Mouse (Mus musculus) hindbrain, embryonic 13.5 days (tissue): ENCODE data around the gene Catsper2. TPM values are rescaled to one million over a fixed set of nuclear protein-coding genes. Genes with fewer than 3 reads are reported as not detected.
A peak's percentile ranks its signal among the peaks of the same experiment; 100 is the strongest.

Source experiments
- ATAC-seq: fragments of 200-750 bp; cut with Nextera tagmentation; 2 replicates; pipeline ENCODE4 v1.8.0; 2017; ENCODE audit warnings: moderate TSS enrichment; ENCODE audit not compliant: low FRiP score
- H3K27ac ChIP-seq: fragments of 300-500 bp; sonication (generic); 2 replicates; pipeline ENCODE4 v1.5.1; 2015; ENCODE audit warnings: inconsistent platforms, mild to moderate bottlenecking, moderate library complexity
- H3K27me3 ChIP-seq: fragments of 300-500 bp; sonication (generic); 2 replicates; pipeline ENCODE4 v1.6.1; 2015; ENCODE audit warnings: mild to moderate bottlenecking, inconsistent platforms
- H3K36me3 ChIP-seq: fragments of 300-500 bp; sonication (generic); 2 replicates; pipeline ENCODE4 v1.6.1; 2015; ENCODE audit warnings: mild to moderate bottlenecking, inconsistent platforms
- H3K4me1 ChIP-seq: fragments of 300-500 bp; sonication (generic); replicated peaks from 2 replicates; pipeline ENCODE4 v1.6.1; 2015; ENCODE audit warnings: inconsistent platforms
- H3K4me2 ChIP-seq: fragments of 300-500 bp; sonication (generic); 2 replicates; pipeline ENCODE4 v1.6.1; 2015; ENCODE audit warnings: inconsistent platforms, mild to moderate bottlenecking, moderate library complexity
- H3K4me3 ChIP-seq: fragments of 300-500 bp; sonication (generic); 2 replicates; pipeline ENCODE4 v1.5.1; 2015; ENCODE audit warnings: mild to moderate bottlenecking, inconsistent platforms
- H3K9ac ChIP-seq: fragments of 300-500 bp; sonication (generic); 2 replicates; pipeline ENCODE4 v1.6.1; 2015; ENCODE audit warnings: mild to moderate bottlenecking, inconsistent platforms
- H3K9me3 ChIP-seq: fragments of 300-500 bp; sonication (generic); 2 replicates; pipeline ENCODE4 v1.6.1; 2016; ENCODE audit warnings: inconsistent platforms
- WGBS: fragments of 180-500 bp; shearing (Covaris S2); methylation state at CpG from one replicate; pipeline ENCODE4 v1.1.7; 2015; 5-methylcytosine and 5-hydroxymethylcytosine counted together
- polyA plus RNA-seq: library from polyadenylated mRNA; unstranded; fragments of >200 nt; fragmentation: Nextera tagmentation; extraction: Ambion mirVana; gene quantifications from 2 replicates; pipeline ENCODE4 v1.2.1, GENCODE M21; 2015

Catsper2 gene
- polyA plus RNA-seq = 5.7 and 6.8 TPM in 2 replicates

DNA sequence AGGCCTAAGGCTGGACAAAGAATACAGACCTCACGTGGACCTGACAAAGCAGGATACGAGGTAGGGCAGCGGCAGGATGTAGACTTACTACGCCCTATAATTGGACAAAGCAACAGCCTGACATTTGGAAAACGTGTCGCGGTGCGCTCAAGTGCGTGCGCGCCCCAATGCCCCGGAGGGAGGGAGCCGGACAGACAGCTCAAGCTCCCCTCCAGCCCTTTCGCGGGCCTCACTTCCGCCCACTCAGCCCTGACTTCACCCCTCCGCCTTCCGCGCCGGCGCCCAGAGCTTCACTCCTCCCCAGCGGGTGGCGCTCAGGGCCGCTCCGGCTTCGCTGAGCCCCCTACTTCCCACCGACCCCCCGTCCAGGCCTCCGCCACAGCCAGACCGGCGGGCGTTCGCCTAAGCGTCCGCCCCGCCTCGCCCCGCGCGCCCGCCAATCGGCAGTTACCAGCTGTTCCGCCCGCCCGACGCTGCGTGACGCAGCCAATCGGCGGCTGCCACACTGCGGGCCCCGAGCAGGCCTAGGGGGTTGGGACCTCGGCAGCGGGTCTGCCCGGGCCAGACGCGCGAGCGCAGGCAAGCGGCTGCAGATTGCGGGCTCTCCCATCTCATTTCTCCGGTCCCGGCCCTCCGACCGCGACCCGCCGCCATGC, at the start of gene Catsper2, which contains the start of gene Pdia3:
Catsper2 (minus strand) TSS at position 406 of the 656 bp plus-strand sequence.
Pdia3 (plus strand) TSS at position 389 of the 656 bp plus-strand sequence.
- peak within 1 kb of the TSS; percentile 97 for H3K9ac ChIP-seq

DNA sequence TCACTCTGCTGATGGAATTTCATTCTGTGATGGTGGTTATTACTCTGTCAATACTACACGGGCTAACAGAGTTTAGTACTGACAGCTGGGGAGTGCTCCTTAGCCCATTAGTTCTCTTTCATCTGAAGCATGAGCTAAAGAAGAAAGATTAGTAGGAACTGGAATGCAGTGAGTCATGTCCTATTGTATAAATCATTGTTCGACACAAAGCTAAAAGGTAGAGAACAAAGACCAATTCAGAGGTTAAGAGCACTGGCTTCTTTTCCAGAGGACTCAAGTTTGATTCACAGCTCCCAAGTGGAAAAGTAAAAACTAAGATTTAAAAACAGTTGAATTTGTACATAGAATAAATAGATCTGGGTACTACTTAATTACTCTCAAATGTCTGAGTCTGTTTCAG, 46.5 kb upstream of the Catsper2 start:
- H3K9ac ChIP-seq = no peak overlapping the region
- 60% methylated on average over 2 of the region's 2 CpGs for WGBS

More for the DNA sequence above, at the start of gene Catsper2, which contains the start of gene Pdia3:
- H3K4me1 ChIP-seq = peaks cover 45% of the 10 kb centered on the region
- ATAC-seq = peak; percentile 100
- H3K4me3 ChIP-seq = peak within 1 kb of the TSS; percentile 98
- peaks cover 7% of the 10 kb centered on the region; the same call in 1 of the 2 replicates for H3K36me3 ChIP-seq
- H3K4me2 ChIP-seq = peak within 1 kb of the TSS; percentile 63
- H3K27me3 ChIP-seq = no peaks in the 10 kb centered on the region
- H3K9me3 ChIP-seq = no peaks in the 10 kb centered on the region
- WGBS = under 1% methylated on average over 66 of the region's 68 CpGs
- H3K27ac ChIP-seq = peak within 1 kb of the TSS; percentile 97

DNA sequence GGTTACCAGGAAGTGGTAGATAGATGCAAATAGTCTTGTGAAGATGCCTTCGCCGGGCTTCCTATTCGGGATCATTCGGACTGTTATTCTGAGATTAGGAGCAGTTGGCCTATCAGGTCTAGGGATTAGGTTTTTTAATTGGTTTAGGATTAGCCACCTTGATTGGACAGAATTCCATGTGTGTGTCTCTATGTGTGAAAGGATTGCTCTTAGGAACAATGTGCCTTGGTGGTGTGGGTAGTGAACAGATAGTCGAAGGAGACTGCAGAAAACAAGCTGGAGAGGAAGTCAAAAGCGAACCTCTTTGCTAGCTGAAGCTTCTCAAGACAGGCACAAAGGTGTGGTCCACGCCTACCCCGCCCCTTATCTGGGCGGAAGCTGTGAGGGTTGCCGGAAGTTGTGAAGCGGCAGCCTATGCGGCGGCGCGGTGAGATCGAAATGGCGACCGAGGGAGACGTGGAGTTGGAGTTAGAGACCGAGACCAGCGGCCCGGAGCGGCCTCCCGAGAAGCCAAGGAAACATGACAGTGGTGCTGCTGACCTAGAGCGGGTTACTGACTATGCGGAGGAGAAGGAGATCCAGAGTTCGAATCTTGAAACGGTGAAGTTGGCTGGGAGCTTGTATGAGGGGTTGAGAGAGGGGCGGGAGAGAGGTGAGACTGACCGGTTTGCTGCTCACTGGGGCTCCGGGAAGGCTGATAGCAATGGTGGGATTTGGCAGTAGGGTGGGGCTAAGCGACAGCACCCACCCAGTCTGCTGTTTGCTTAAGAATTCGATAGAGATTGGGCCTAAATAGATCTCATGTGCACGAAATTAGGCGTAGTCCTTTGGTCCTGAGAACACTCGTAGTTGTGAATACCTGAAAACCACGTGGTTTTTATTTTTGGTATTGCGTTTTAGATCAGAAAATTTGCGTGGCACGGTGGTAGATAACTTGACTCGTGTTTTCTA, 43.4 kb upstream of the Catsper2 start, which contains the start of gene Serinc4:
Serinc4 (minus strand) TSS at position 90 of the 951 bp plus-strand sequence.
- WGBS = 6% methylated on average over 41 of the region's 41 CpGs
- Histone ChIP-seq H3K4me1 (peaks cover 24% of the 10 kb centered on the region), H3K9ac (peak within 1 kb of the TSS; percentile 83), H3K4me2 (peak within 1 kb of the TSS; percentile 70), H3K27ac (peak within 1 kb of the TSS; percentile 76), H3K9me3 (no peaks in the 10 kb centered on the region), H3K27me3 (no peaks in the 10 kb centered on the region), H3K36me3 (peaks cover 46% of the 10 kb centered on the region), H3K4me3 (peak within 1 kb of the TSS; percentile 78)
- ATAC-seq = peak; percentile 91

More for the DNA sequence above, 46.5 kb upstream of the Catsper2 start:
- peaks cover 17% of the 10 kb centered on the region for H3K4me1 ChIP-seq
- no peak overlapping the region for H3K4me3 ChIP-seq
- no peaks in the 10 kb centered on the region for H3K27me3 ChIP-seq
- ATAC-seq = no peak
- peaks cover 21% of the 10 kb centered on the region for H3K36me3 ChIP-seq
- no peak overlapping the region for H3K4me2 ChIP-seq
- no peak overlapping the region for H3K27ac ChIP-seq
- no peaks in the 10 kb centered on the region for H3K9me3 ChIP-seq

DNA sequence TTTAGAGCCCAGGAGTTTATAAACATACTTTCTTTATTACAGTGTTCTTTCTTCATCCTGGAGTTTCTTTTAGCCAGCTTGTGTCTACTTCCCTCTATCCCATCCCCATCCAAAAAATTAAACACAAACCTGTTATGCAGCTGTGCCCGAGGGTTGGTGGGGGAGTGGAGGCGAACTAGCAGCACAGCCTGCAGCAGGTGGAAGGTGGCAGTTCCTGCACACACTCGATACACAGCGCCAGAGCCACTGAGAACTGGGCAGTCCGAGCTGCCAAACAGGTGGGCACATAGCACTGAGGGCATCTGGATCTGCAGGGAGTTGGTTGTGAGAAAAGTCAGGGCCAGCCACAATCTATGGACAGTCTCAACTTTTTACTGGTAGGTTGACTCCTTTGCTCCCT, 41.9 kb upstream of the Catsper2 start:
- H3K9me3 ChIP-seq = no peaks in the 10 kb centered on the region
- no peak for ATAC-seq
- H3K36me3 ChIP-seq = peaks cover 49% of the 10 kb centered on the region
- WGBS = 80% methylated on average over 5 of the region's 5 CpGs
- H3K9ac ChIP-seq = no peak overlapping the region
- peaks cover 35% of the 10 kb centered on the region for H3K4me1 ChIP-seq
- no peaks in the 10 kb centered on the region for H3K27me3 ChIP-seq
- H3K4me2 ChIP-seq = no peak overlapping the region
- no peak overlapping the region for H3K27ac ChIP-seq
- H3K4me3 ChIP-seq = no peak overlapping the region

DNA sequence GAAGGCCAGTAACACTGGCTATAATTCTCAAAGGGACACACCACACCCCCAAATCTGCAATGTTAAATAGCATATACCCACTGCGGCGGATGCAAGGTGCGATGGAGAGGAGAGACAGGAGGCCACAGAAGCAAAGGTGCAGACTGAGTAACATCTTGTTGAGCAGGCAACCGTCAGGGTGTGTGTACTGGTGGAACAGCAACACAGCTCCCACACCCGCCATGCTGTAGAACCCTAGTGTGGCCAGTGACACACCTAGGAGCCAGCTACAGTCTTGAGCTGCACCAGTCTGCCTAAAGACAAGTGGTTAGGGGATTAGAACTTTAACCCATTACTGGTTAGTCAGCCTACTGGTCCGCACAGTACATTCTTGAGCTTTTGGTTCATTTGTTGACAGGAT, 40.3 kb upstream of the Catsper2 start:
- peaks cover 36% of the 10 kb centered on the region for H3K36me3 ChIP-seq
- H3K4me3 ChIP-seq = no peak overlapping the region
- no peak overlapping the region for H3K27ac ChIP-seq
- ATAC-seq = no peak
- H3K9ac ChIP-seq = no peak overlapping the region
- WGBS = 91% methylated on average over 6 of the region's 6 CpGs
- peaks cover 41% of the 10 kb centered on the region for H3K4me1 ChIP-seq
- H3K27me3 ChIP-seq = no peaks in the 10 kb centered on the region
- no peak overlapping the region for H3K4me2 ChIP-seq
- no peaks in the 10 kb centered on the region for H3K9me3 ChIP-seq

DNA sequence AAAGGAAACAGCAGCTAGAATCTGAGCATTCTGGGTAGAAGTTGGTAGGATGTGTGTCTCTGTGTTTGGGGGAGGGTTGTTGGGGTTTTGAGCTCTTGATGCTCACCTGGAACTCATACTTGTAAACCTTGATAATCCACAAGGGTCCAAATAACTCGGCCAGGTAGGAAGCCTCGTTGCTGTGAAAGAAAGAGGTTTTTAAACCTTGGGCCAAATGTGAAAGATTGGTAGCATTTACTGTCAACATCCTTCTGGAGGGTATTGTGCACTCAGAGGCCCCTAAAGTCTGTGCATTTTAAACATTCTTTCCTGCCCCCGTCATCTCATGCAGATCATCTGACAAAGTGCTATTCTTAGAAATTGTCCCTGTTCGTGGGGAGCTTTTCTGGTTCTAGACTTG, 39.4 kb upstream of the Catsper2 start, which contains the start of gene Hypk:
Hypk (plus strand) TSS at position 301 of the 400 bp plus-strand sequence.
- no peak for ATAC-seq
- peaks cover 31% of the 10 kb centered on the region for H3K36me3 ChIP-seq
- H3K4me3 ChIP-seq = no peak within 1 kb of the TSS
- 80% methylated on average over 4 of the region's 4 CpGs for WGBS
- no peak within 1 kb of the TSS for H3K4me2 ChIP-seq
- H3K9ac ChIP-seq = no peak within 1 kb of the TSS
- no peak within 1 kb of the TSS for H3K27ac ChIP-seq
- no peaks in the 10 kb centered on the region for H3K9me3 ChIP-seq
- H3K27me3 ChIP-seq = no peaks in the 10 kb centered on the region
- H3K4me1 ChIP-seq = peaks cover 42% of the 10 kb centered on the region

DNA sequence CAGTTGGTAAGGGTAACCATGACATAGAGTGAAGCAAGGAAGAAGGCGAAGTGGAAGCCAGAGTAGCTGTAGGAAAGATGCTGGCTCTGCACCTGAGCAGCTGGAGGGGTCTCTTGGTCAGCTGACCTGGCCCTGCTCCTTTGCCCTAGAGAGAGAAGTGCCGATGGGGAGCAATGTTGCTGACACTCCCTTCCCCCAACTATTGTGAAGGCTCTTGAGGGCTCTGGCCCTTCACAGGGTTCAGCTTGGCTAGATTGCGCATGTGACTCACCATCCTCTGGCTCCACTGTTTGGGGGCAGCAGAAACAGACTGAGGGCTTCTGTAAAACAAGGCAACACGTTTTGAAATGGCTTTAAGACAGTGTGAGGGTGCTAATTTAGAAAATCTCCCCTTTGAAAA, 38.8 kb upstream of the Catsper2 start:
- H3K27ac ChIP-seq = no peak overlapping the region
- WGBS = 86% methylated on average over 4 of the region's 4 CpGs
- H3K4me3 ChIP-seq = no peak overlapping the region
- no peaks in the 10 kb centered on the region for H3K9me3 ChIP-seq
- H3K9ac ChIP-seq = no peak overlapping the region
- ATAC-seq = no peak
- H3K36me3 ChIP-seq = peaks cover 31% of the 10 kb centered on the region
- no peaks in the 10 kb centered on the region for H3K27me3 ChIP-seq
- no peak overlapping the region for H3K4me2 ChIP-seq
- H3K4me1 ChIP-seq = peaks cover 39% of the 10 kb centered on the region

DNA sequence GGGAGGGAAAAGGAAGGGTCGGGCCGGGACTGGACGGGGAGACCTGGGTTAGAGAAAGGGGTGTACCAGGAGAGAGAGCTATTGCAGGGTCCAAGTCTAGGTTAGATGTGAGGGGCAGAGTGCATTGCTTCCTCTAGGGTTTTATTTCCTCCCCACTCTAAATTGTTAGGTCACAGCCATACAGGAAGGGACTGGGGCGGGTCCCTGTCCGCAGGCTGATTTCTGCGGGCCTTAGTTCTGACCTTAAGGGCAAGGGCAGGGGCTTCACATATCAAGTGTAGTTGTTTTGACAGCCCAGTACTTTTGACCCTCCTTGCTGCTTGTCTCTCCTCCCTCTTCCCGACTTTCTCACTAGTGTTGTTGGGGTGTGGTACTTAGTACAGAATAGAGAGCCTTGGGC, 36.5 kb upstream of the Catsper2 start:
- peaks cover 28% of the 10 kb centered on the region for H3K4me1 ChIP-seq
- 0 out of 2 replicates have a peak, but pooled peaks have one; percentile 0 for ATAC-seq
- 3% methylated on average over 7 of the region's 7 CpGs for WGBS
- peak overlapping the region; percentile 84 for H3K4me2 ChIP-seq
- peak overlapping the region; percentile 93 for H3K4me3 ChIP-seq
- peak overlapping the region; percentile 95 for H3K9ac ChIP-seq
- peak overlapping the region; percentile 98 for H3K27ac ChIP-seq
- H3K27me3 ChIP-seq = no peaks in the 10 kb centered on the region
- peaks cover 31% of the 10 kb centered on the region for H3K36me3 ChIP-seq
- no peaks in the 10 kb centered on the region for H3K9me3 ChIP-seq

DNA sequence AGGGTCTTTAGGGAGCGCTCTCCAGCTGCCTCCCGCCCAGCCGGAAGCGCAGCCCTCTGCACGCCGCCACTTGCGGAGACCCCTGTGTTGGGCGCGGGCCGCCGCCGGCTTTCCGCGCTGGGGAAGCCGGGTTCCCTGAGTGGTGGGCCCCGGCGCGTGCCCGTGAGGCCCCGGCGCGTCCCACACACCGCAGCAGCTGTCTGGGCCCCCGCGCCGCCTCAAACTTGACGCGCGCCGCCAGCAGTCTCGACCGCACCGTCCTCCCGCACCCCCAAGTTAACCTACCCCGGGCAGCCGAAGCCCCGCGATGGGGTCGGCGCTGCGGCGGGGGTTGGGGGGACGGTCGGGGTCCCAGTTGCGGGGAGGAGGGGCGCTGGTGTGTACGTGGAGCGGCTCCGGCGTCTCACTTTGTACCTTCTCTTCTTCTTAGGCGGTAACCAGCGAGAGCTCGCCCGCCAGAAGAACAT, 36.0 kb upstream of the Catsper2 start:
- under 1% methylated on average over 52 of the region's 54 CpGs for WGBS

DNA sequence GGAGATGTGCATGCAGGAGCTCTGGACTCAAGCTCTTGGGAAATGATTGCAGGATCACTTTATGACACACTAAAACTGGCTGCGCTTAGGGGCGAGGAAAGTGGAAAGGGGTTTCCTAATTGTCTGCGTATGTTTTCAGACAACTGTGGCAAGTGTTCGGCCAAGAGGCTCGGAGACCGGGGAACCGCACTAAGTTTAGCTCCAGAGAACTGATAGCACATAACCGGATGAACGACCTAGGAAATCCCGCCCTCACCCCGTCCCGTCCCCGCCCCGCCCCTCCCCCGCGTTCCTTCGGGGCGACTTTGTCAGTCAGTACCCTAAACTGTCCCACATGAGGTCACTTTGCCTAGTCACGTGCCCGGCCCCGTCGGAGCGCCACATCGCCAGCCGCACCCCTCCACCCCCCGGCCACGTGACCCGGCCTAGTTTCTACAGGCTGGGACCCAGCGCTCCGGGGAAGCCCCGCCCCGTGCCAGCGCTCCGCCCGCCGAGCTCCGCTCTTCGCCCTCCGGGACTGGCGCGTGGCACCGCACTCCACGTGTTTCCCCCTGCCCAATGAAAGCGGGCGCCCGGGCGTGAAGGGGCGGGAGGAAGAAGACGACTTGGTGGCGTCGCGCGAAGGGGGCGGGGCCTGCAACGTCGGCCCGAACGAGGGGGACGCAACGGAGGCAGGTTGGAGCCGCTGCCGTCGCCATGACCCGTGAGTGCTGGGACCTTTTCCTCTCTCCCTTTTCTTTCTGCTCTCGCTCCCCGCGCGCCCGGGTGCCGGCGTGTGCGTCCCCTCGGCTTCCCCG, 35.3 kb upstream of the Catsper2 start, which contains the start of gene Serf2:
Serf2 (plus strand) TSS at position 457 of the 797 bp plus-strand sequence.
- peaks cover 27% of the 10 kb centered on the region for H3K4me1 ChIP-seq
- H3K36me3 ChIP-seq = peaks cover 26% of the 10 kb centered on the region
- H3K27me3 ChIP-seq = no peaks in the 10 kb centered on the region
- peak within 1 kb of the TSS; percentile 84 for H3K4me2 ChIP-seq
- ATAC-seq = peak; percentile 99
- no peaks in the 10 kb centered on the region for H3K9me3 ChIP-seq
- H3K9ac ChIP-seq = peak within 1 kb of the TSS; percentile 95
- H3K4me3 ChIP-seq = peak within 1 kb of the TSS; percentile 93
- H3K27ac ChIP-seq = peak within 1 kb of the TSS; percentile 98
- WGBS = under 1% methylated on average over 73 of the region's 74 CpGs

More for the DNA sequence above, 36.0 kb upstream of the Catsper2 start:
- Histone ChIP-seq H3K9me3 (no peaks in the 10 kb centered on the region), H3K27ac (peak overlapping the region; percentile 98), H3K36me3 (peaks cover 31% of the 10 kb centered on the region), H3K4me3 (peak overlapping the region; percentile 93), H3K9ac (peak overlapping the region; percentile 95), H3K27me3 (no peaks in the 10 kb centered on the region), H3K4me2 (peak overlapping the region; percentile 84), H3K4me1 (peaks cover 28% of the 10 kb centered on the region)
- ATAC-seq = peak; percentile 80

DNA sequence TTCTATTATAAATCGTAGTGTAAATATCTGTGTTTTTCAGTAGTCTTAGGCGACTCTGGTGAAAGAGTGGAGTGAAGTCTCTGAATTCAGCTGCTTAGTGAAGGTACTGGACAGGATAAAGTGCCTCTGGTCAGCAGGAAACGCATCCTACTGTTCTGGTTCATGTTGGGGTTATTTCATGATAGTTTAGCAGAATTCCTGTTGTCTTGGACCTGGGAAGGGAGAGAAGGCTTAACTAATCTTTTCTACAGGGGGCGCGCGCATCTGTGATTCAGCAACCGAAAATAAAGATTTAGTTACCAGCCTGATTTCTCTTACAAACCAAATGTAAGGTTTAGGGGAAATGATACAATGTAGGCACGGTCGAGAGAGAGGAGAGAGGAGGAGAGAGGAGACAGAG, 34.5 kb upstream of the Catsper2 start:
- ATAC-seq = no peak
- Histone ChIP-seq H3K4me2 (peak overlapping the region; percentile 84), H3K4me3 (peak overlapping the region; percentile 93), H3K27ac (peak overlapping the region; percentile 84), H3K27me3 (peaks cover 2% of the 10 kb centered on the region), H3K9ac (peak overlapping the region; percentile 58; the same call in 1 of the 2 replicates), H3K9me3 (no peaks in the 10 kb centered on the region), H3K4me1 (peaks cover 24% of the 10 kb centered on the region), H3K36me3 (peaks cover 18% of the 10 kb centered on the region)
- 17% methylated on average over 9 of the region's 9 CpGs for WGBS
